Mouse (Mus musculus): Measurements from ENCODE around the gene Rsl24d1.
"Not testable (repeated sequence)": the region's sequence is repeated elsewhere in the genome, so short reads cannot be mapped to it uniquely, and the experiment has no call there.

Rsl24d1 gene

GRCm38 (mm10) chr9:73102181-73102580 is 11.0 kb upstream of the Rsl24d1 start, which contains the start of gene Gm20509:
Gene Gm20509, plus strand, starts transcription at chr9:73102470.
- no peak for DNase-seq (ENCODE audit: low spot score)

GRCm38 (mm10) chr9:73103159-73103879 is 9.9 kb upstream of the Rsl24d1 start:
- no peak for DNase-seq (ENCODE audit: low spot score)

GRCm38 (mm10) chr9:73103880-73104198 is 9.4 kb upstream of the Rsl24d1 start:
- no peak for DNase-seq (ENCODE audit: low spot score)

GRCm38 (mm10) chr9:73105141-73105540 is 8.1 kb upstream of the Rsl24d1 start:
- DNase-seq (ENCODE audit: low spot score): no peak

- peak; percentile 23 for DNase-seq (ENCODE audit: low spot score)
Measured at GRCm38 (mm10) chr9:73105771-73106170, 7.5 kb upstream of the Rsl24d1 start.

- not testable (repeated sequence) for DNase-seq (ENCODE audit: low spot score)
Measured at GRCm38 (mm10) chr9:73116704-73117103, 3.5 kb downstream of the Rsl24d1 start.

- DNase-seq (ENCODE audit: low spot score): no peak
Measured at GRCm38 (mm10) chr9:73118012-73118411, 4.8 kb downstream of the Rsl24d1 start.

GRCm38 (mm10) chr9:73121735-73122134 is 8.5 kb downstream of the Rsl24d1 start:
- no peak for DNase-seq (ENCODE audit: low spot score)

GRCm38 (mm10) chr9:73125043-73125570 is 11.9 kb downstream of the Rsl24d1 start:
- DNase-seq (ENCODE audit: low spot score): no peak

GRCm38 (mm10) chr9:73127457-73127856 is 14.2 kb downstream of the Rsl24d1 start:
- no peak for DNase-seq (ENCODE audit: low spot score)

- DNase-seq (ENCODE audit: low spot score): no peak
Measured at GRCm38 (mm10) chr9:73129875-73130274, 16.6 kb downstream of the Rsl24d1 start.

GRCm38 (mm10) chr9:73130529-73130928 is 17.3 kb downstream of the Rsl24d1 start:
- no peak for DNase-seq (ENCODE audit: low spot score)

- DNase-seq (ENCODE audit: low spot score): no peak
Measured at GRCm38 (mm10) chr9:73137341-73137886, 24.2 kb downstream of the Rsl24d1 start.

- DNase-seq (ENCODE audit: low spot score): no peak
Measured at GRCm38 (mm10) chr9:73154347-73154746, 41.1 kb downstream of the Rsl24d1 start.

- no peak for DNase-seq (ENCODE audit: low spot score)
Measured at GRCm38 (mm10) chr9:73157968-73158367, 44.7 kb downstream of the Rsl24d1 start.

- peak; percentile 15 for DNase-seq (ENCODE audit: low spot score)
Measured at GRCm38 (mm10) chr9:73159265-73159664, 46.0 kb downstream of the Rsl24d1 start.

GRCm38 (mm10) chr9:73162571-73163333 is 49.5 kb downstream of the Rsl24d1 start:
- DNase-seq (ENCODE audit: low spot score): peak; percentile 25

GRCm38 (mm10) chr9:73165631-73166030 is 52.4 kb downstream of the Rsl24d1 start:
- DNase-seq (ENCODE audit: low spot score): no peak
